Mouse (Mus musculus) CD4-positive, CD25-positive, alpha-beta regulatory T cell, adult 2 months (primary cell): ENCODE data around the gene Plcd3.

ENCODE experiments used
- DNase-seq: peaks from one replicate; pipeline ENCODE4 v3.0.0-alpha.2; 2012; ENCODE audit warnings: low read depth, low spot score

Gene Plcd3

GRCm38 (mm10) chr11:103117591-103118009 lies 16.1 kb upstream of the Plcd3 start:
- DNase-seq = peak; percentile 56

GRCm38 (mm10) chr11:103116959-103117590 lies 15.6 kb upstream of the Plcd3 start:
- DNase-seq = peak; percentile 76

GRCm38 (mm10) chr11:103116008-103116818 lies 14.8 kb upstream of the Plcd3 start, which contains the start of gene Hexim1:
Gene Hexim1 (plus strand): TSS chr11:103116231.
- peak; percentile 99 for DNase-seq

- peak; percentile 88 for DNase-seq
Observed at GRCm38 (mm10) chr11:103115163-103116007, 13.9 kb upstream of the Plcd3 start.

GRCm38 (mm10) chr11:103114270-103114943 lies 12.9 kb upstream of the Plcd3 start:
- peak; percentile 21 for DNase-seq

GRCm38 (mm10) chr11:103113771-103114170 lies 12.3 kb upstream of the Plcd3 start:
- DNase-seq = no peak

GRCm38 (mm10) chr11:103113005-103113404 lies 11.5 kb upstream of the Plcd3 start:
- DNase-seq = no peak

GRCm38 (mm10) chr11:103112552-103112912 lies 11.1 kb upstream of the Plcd3 start:
- no peak for DNase-seq

- DNase-seq = no peak
Observed at GRCm38 (mm10) chr11:103111881-103112551, 10.6 kb upstream of the Plcd3 start.

- no peak for DNase-seq
Observed at GRCm38 (mm10) chr11:103111301-103111700, 9.8 kb upstream of the Plcd3 start.

- DNase-seq = no peak
Observed at GRCm38 (mm10) chr11:103106386-103106785, 4.9 kb upstream of the Plcd3 start.

- no peak for DNase-seq
Observed at GRCm38 (mm10) chr11:103105810-103106209, 4.4 kb upstream of the Plcd3 start.

- no peak for DNase-seq
Observed at GRCm38 (mm10) chr11:103105180-103105725, 3.8 kb upstream of the Plcd3 start.

GRCm38 (mm10) chr11:103104469-103104868 lies 3.0 kb upstream of the Plcd3 start:
- no peak for DNase-seq

GRCm38 (mm10) chr11:103103621-103104020 lies 2.2 kb upstream of the Plcd3 start:
- no peak for DNase-seq

GRCm38 (mm10) chr11:103102725-103103349 lies 1.4 kb upstream of the Plcd3 start:
- DNase-seq = peak; percentile 97

GRCm38 (mm10) chr11:103101866-103102501 lies 526 bp upstream of the Plcd3 start:
- peak; percentile 65 for DNase-seq

GRCm38 (mm10) chr11:103100361-103100760 lies 1.1 kb downstream of the Plcd3 start:
- no peak for DNase-seq

GRCm38 (mm10) chr11:103099352-103099940 lies 2.0 kb downstream of the Plcd3 start:
- no peak for DNase-seq
